Mouse (Mus musculus) gastrocnemius, adult 2 months (tissue): ENCODE measurements around the gene Gm13030. TPM values are rescaled to one million over a fixed set of nuclear protein-coding genes. Genes with fewer than 3 reads are reported as not detected.
"Not testable (repeated sequence)": the region's sequence is repeated elsewhere in the genome, so short reads cannot be mapped to it uniquely, and the experiment has no call there.

Source experiments
- DNase-seq: peaks from one replicate; pipeline ENCODE4 v3.0.0; 2022
- H3K27ac ChIP-seq: fragments of 200-600 bp; 2 replicates; pipeline ENCODE4 v1.8.1; 2022; ENCODE audit warnings: mild to moderate bottlenecking
- H3K4me3 ChIP-seq: fragments of 200-600 bp; 2 replicates; pipeline ENCODE4 v1.8.1; 2022; ENCODE audit warnings: mild to moderate bottlenecking, moderate library complexity
- CTCF ChIP-seq: fragments of 200-600 bp; IDR thresholded peaks from 2 replicates; pipeline ENCODE4 v1.8.1; 2022; ENCODE audit warnings: antibody characterized with exemption, mild to moderate bottlenecking, moderate library complexity
- intact Hi-C: fragments of 180-260 bp; cut with DNase I; formaldehyde crosslinking; loops from one replicate; pipeline ENCODE4 v1.15.1; 2025
- total RNA-seq, 2 experiments: library from RNA; stranded (reverse); gene quantifications; 2 replicates each; pipeline ENCODE4 v1.2.3; 2021

Gm13030 gene
- total RNA-seq, 2 experiments from 2014 or later, result not detected

DNA sequence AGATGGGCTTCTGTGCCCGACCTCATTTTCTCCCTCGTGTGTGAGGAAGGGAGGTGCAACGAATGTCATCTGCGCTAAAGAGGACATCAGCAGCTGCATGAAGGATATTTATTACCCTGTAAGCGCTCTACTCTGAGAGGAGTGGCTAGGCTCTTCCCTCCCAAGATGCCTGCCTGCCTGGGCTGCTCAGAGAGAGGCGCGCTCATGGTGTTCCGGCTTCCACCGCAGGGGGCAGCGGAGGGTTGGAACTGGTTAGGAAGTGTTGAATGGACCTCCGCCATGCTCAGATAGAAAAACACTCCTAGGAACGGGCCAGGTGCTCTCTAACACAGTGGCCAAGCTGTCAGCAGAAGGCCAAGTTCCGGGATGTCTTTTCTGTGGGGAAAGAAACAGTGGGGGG is 14.0 kb downstream of the Gm13030 start:
- no peak overlapping the region for H3K27ac ChIP-seq
- peak; percentile 56 for TF ChIP-seq CTCF
- no peak overlapping the region for H3K4me3 ChIP-seq
- intact Hi-C loops, result no loop called here
- DNase-seq, result peak; percentile 70

DNA sequence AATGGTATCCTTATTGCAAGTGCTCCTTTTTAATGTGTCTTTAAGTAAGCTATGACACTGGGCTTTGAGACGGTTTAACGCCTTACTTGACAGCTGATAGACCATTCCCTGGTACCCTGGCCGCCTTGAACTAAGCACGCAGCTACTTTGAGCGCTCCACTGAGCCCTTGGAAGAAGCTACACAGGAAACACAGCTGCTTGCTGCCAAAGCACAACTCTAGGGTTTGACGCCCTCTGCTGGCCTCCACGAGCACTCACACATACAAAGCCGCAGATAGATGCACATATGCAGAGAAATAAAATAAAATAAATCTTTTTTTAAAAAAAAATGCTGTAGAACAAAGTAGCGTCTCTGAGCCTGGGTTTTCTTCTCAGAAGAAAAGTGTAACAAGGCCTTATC is 14.5 kb downstream of the Gm13030 start:
- intact Hi-C loops, result no loop called here
- DNase-seq, result no peak
- peak; percentile 12; the same call in 1 of the 2 replicates for TF ChIP-seq CTCF
- no peak overlapping the region for H3K27ac ChIP-seq
- no peak overlapping the region for H3K4me3 ChIP-seq

DNA sequence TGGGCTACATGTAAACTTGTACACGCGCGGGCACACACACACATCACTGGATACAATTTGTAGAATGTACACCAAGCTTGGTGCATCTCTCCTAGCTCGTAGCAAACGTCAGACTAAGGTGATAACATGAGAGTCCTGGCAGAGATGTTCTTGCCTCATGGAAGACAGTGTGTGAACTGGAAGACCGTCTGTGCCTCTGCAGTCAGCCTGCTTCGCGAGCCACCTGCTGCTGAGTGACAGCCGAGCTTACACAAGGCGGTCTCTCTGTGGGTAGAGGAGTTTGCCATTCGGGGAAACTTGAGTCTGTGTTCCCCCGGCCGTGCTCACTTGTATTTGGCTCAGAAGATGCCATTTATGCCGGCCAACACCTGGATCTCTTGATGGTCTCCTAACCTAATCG is 15.3 kb downstream of the Gm13030 start:
- DNase-seq, result no peak
- no peak for TF ChIP-seq CTCF
- no peak overlapping the region for H3K27ac ChIP-seq
- H3K4me3 ChIP-seq, result no peak overlapping the region
- intact Hi-C loops, result no loop called here

DNA sequence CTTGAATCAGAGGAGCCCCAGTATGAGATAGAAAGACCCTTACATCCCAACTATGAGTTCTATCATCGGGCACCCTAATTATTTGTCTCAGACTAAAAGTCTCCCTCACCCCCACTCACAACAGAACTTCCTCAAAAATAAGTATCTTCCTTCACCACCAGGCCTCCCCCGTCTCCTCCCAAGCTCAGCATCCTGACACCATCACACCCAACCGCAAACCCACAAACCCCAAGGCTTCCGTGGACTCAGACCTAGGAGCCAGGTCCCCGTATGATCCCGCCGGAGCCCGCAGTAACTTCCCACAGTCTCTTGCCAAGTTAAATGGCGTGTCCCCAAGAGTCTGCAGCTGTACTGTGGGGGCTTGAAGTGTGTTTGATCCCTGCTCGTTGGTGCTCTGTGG is 16.2 kb downstream of the Gm13030 start:
- Histone ChIP-seq H3K4me3 (no peak overlapping the region), H3K27ac (no peak overlapping the region)
- DNase-seq, result no peak
- intact Hi-C loops, result no loop called here
- no peak for TF ChIP-seq CTCF

DNA sequence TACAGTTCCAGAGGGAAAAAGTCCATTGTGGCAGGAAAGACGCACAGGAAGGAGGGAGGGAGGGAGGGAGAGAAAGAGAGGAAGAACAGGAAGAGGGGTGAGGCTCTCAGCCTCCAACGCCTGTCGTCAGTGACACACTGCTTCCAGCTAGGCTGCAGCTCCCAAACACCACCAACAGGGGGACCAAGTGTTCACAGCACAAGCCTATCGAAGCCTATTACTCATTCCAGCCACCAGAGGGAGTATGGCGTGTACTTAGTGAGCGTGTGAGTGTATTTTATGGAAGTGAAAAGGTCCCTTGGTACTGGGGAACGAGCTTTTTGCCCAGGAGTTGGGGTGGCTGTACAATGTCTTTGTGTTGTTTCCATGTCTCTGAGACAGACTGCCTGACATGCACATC is 17.3 kb downstream of the Gm13030 start:
- peak; percentile 61 for DNase-seq

DNA sequence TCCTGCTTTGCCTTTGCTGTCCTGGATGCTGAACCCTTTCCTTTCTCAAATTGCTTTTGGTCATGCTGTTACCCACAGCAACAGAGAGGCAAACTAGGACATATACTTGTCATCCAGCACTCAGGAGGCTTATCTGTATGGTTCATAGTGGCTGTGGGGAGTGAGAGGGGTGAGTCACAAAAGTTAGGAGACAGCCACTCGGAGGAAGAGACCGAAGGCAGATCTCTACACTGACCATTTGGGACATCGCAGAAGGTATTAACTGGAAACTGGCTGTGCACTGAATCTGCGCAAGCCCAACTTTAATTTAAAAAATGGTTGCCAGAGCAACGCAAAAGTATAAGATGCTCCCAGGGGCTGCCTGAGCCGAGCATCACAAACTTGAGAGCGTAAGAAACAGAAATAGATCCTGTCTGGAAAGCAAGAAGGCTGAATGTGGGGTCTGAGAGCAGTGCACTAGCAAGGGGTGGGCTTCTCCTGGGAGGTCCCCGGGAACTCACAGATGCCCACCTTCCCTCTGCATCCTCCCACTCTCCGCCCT is 18.6 kb downstream of the Gm13030 start:
- intact Hi-C loops, result no loop called here
- TF ChIP-seq CTCF, result no peak
- H3K27ac ChIP-seq, result no peak overlapping the region
- no peak for DNase-seq
- H3K4me3 ChIP-seq, result no peak overlapping the region

More for the DNA sequence above, 17.3 kb downstream of the Gm13030 start:
- no peak overlapping the region for H3K4me3 ChIP-seq
- no peak overlapping the region for H3K27ac ChIP-seq
- intact Hi-C loops, result no loop called here
- peak; percentile 80 for TF ChIP-seq CTCF

DNA sequence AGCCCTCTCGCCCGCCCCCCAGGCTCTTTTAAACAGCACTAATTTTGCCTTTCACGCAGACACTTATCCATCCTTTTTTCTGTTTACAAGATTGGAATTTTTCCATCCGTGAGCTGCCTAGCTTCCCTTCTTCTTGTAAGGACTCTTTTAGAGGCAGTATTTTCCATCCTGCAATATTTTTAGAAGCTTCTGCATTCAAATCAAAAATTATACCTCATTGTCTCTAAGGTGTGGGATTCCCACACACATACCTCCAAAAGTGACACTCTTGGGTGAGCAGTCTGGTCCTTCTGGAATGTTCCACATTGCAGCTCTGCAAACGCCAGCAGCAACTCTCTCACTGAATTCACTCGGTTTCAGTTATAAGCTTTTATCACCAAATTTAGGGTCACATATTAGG is 20.8 kb downstream of the Gm13030 start:
- Histone ChIP-seq H3K4me3 (no peak overlapping the region), H3K27ac (no peak overlapping the region)
- intact Hi-C loops, result no loop called here
- DNase-seq, result no peak
- no peak for TF ChIP-seq CTCF

DNA sequence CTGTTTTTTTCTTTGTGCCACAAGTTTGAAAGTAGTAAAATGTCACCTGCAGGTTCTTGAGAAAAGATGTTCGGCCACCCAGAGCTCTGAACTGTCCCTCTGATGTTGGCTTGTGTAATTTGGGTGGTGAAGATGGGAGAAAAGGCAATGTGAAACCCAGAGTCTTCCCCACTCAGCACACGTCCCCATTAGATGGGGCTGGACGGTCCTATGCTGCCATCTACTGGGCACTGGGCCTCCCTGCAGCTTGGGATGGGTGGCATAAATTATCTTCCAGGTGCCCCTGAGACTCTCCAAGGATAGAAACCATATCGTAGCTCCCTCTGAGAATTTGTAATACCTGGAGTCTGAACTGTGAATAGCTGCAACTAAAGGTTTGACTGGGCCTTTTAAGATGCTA is 22.3 kb downstream of the Gm13030 start:
- no peak; the same call in 1 of the 2 replicates for TF ChIP-seq CTCF
- intact Hi-C loops, result loop anchor here (1.0 to 2.0 kb wide), 3 partner anchors 103 to 403 kb away; no protein-coding TSS in a partner anchor
- no peak overlapping the region for H3K27ac ChIP-seq
- no peak overlapping the region for H3K4me3 ChIP-seq
- peak; percentile 75 for DNase-seq

DNA sequence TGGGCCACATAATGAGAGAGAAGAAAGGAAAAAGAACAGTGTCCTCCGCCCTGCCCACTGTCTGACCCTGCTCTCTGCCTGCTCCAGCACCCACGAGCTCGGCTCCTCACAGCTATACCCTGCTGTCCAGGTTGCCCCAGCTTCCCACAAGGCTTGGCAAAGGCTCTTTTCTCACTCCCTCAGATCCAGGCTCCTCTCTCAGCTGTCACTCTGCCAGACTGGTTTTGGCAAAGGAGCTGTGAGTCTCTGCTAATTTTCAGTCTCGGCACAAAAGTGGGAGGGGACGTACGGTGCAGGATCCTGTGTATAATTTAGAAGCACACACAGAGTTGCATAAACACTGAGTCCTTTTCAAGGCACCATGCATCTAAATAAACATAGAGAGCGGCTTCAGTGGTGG is 32.4 kb downstream of the Gm13030 start:
- no peak for DNase-seq
- TF ChIP-seq CTCF, result no peak
- H3K4me3 ChIP-seq, result no peak overlapping the region
- no peak overlapping the region for H3K27ac ChIP-seq
- intact Hi-C loops, result no loop called here

DNA sequence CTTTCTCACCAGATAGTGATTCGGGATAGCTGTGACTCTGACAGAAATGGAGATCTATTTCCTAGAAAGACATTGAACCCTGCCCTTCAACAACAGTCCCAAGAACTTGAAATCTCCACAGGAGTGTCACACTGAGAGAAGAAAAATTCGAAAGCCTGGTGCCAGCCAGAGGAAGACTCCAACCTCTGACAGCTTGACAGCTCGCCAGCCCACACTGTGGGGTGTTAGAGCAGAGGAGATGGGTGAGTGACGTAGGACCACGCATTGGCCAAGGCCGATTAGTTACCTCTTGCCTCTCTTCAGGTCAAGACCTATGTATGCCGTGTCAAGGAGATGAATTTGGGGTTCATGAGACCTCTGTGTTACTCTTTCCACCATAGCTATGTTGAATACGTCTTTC is 33.0 kb downstream of the Gm13030 start:
- intact Hi-C loops, result no loop called here
- H3K4me3 ChIP-seq, result no peak overlapping the region
- no peak overlapping the region for H3K27ac ChIP-seq
- DNase-seq, result no peak
- no peak for TF ChIP-seq CTCF

DNA sequence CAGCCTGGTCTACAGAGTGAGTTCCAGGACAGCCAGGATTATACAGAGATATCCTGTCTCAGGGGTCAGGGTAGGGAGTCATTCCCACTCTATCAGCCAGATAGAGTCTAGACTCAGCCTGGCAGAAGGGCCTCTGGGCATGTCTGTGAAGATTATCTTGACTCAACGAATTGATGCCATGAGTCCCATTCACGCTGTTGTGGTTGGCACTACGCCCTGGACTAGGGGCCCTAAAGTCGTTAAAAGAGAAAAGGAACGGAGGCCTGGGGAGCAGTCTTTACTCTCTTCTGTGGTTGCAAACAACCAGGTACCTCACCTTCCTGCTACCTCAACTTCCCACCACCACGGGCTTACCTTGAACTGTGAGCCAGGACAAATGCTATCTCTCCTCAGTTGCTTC is 34.0 kb downstream of the Gm13030 start:
- intact Hi-C loops, result no loop called here
- no peak overlapping the region for H3K4me3 ChIP-seq
- no peak for DNase-seq
- no peak overlapping the region for H3K27ac ChIP-seq
- no peak for TF ChIP-seq CTCF

DNA sequence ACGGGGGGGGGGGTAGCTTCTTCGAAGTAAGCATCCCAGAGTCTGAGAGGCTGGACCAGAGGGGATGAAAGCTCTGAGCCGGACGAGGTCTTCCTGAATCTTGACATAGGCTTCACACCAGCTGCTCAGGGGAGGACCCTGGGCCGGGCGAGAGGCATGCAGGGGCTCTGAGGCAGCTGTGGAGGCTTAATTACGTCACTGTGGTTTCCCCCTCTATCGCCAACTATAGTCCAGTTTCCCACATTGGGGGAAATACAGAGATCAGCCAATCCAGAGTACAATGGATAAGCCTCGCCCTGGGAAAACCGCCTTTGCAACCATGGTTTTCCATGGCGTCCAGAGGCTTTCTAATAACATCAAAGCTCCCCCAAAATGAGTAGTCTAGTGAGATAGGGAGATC is 46.6 kb downstream of the Gm13030 start:
- H3K4me3 ChIP-seq, result no peak overlapping the region
- TF ChIP-seq CTCF, result no peak
- no peak for DNase-seq
- intact Hi-C loops, result no loop called here
- H3K27ac ChIP-seq, result no peak overlapping the region

DNA sequence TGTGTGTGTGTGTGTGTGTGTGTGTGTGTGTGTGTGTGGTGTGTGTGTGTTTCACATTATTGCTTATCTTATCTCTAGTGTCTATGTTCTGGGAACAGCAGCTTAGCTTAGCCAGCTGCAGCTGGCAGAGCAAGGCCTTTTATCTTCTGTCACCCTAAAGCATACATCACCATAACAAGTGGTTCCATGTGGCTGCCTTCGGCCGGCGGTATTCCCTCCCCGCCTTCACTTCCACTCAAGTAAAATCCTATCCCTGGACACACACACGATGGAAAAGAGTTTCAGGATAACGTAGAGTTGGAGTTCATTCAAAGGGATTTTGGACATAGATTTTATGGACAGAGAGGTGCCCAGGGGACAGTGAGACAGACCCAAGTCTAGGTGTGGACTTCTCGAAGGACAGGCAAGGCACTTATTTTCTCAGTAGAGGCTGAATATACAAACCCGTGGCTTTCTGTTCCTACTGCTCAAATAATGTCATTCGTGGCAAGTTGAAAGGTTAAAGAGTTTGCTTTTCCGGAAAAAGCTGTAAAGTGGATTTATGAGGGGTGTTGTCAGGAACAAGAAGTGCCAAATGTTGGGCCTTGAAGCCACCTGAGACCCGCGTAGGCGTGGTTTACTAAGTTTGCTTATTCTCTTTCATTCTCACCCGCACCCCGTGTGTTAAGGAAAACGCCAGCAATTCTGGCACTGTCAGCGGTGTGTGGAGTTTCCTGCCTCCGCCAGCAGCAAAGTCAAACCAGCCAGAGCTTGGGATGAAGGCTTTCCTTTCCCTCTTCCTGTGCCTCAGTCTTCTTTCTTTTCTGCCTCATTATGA is 47.8 kb downstream of the Gm13030 start:
- intact Hi-C loops, result no loop called here
- H3K27ac ChIP-seq, result 0 out of 2 replicates have a peak overlapping the region, but pooled peaks have one; percentile 7
- TF ChIP-seq CTCF, result no peak
- H3K4me3 ChIP-seq, result peak overlapping the region; percentile 30
- DNase-seq, result peak; percentile 34

DNA sequence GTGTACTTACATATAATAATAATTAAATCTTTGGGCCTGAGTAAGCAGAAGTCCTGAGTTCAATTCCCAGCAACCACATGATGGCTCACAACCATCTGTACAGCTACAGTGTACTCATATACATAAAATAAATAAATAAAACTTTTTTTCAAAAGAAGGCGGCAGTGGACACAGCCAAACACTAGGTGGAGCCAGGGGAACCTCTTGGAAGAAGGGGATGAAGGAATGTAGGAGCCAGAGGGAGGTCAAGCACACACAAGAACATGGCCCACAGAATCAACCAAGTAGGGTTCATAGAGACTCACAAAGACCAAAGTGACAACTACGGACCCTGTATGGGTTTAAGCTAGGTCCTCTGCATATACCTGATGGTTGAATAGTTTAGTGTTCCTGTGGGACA is 49.1 kb downstream of the Gm13030 start:
- no peak for DNase-seq
- TF ChIP-seq CTCF, result peak; percentile 40
- Histone ChIP-seq H3K4me3 (no peak overlapping the region), H3K27ac (no peak overlapping the region)
- intact Hi-C loops, result no loop called here

DNA sequence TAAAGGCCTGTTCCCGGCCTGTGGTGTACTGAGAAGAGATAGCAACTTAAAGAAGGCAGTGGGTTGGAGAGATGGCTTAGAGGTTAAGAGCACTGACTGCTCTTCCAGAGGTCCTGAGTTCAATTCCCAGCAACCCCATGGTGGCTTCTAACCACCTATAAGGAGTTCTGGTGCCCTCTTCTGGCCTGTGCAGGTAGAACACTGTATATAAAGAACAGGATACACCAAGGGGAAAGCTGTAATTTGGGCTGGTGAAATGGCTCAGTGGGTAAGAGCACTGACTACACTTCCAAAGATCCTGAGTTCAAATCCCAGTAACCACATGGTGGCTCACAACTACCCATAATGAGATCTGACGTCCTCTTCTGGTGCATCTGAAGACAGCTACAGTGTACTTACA is 49.6 kb downstream of the Gm13030 start:
- intact Hi-C loops, H3K27ac ChIP-seq, DNase-seq, H3K4me3 ChIP-seq: not testable (repeated sequence)
